Mouse (Mus musculus) lung, embryonic 14.5 days (tissue): Measurements from ENCODE around the gene Eif4g3. TPM values are rescaled to one million over a fixed set of nuclear protein-coding genes. Genes with fewer than 3 reads are reported as not detected.

Source experiments
- ATAC-seq: fragments of 200-750 bp; cut with Nextera tagmentation; 2 replicates; pipeline ENCODE4 v1.8.0; 2017; ENCODE audit warnings: mild to moderate bottlenecking, moderate TSS enrichment, moderate library complexity; ENCODE audit not compliant: insufficient read depth
- DNase-seq: peaks from one replicate; pipeline ENCODE4 v3.0.0-alpha.2; 2015
- H3K27ac ChIP-seq: fragments of 300-500 bp; sonication (generic); 2 replicates; pipeline ENCODE4 v1.5.1; 2014; ENCODE audit warnings: low read depth, mild to moderate bottlenecking, moderate library complexity
- H3K27me3 ChIP-seq: fragments of 300-500 bp; sonication (generic); 2 replicates; pipeline ENCODE4 v1.6.1; 2014; ENCODE audit warnings: low read length, control low read depth; ENCODE audit not compliant: insufficient read depth
- H3K36me3 ChIP-seq: fragments of 300-500 bp; sonication (generic); 2 replicates; pipeline ENCODE4 v1.6.1; 2014; ENCODE audit warnings: control low read depth; ENCODE audit not compliant: insufficient read depth
- H3K4me1 ChIP-seq: fragments of 300-500 bp; sonication (generic); 2 replicates; pipeline ENCODE4 v1.6.1; 2014; ENCODE audit warnings: antibody characterized with exemption, control low read depth; ENCODE audit not compliant: insufficient read depth
- H3K4me2 ChIP-seq: fragments of 300-500 bp; sonication (generic); 2 replicates; pipeline ENCODE4 v1.6.1; 2014; ENCODE audit warnings: mild to moderate bottlenecking
- H3K4me3 ChIP-seq: fragments of 300-500 bp; sonication (generic); 2 replicates; pipeline ENCODE4 v1.5.1; 2014; ENCODE audit warnings: low read depth, low read length
- H3K9ac ChIP-seq: fragments of 300-500 bp; sonication (generic); 2 replicates; pipeline ENCODE4 v1.6.1; 2014
- H3K9me3 ChIP-seq: fragments of 300-500 bp; sonication (generic); 2 replicates; pipeline ENCODE4 v1.6.1; 2016; ENCODE audit warnings: low read depth, low read length, control low read depth
- CTCF ChIP-seq: IDR thresholded peaks from 2 replicates; pipeline ENCODE4 v1.5.1; 2016; ENCODE audit warnings: antibody characterized with exemption, low read depth
- WGBS: fragments of 180-500 bp; shearing (Covaris S2); extraction: QIAGEN DNeasy Blood & Tissue Kit; methylation state at CpG from one replicate; pipeline ENCODE4 v1.1.7; 2014; 5-methylcytosine and 5-hydroxymethylcytosine counted together
- polyA plus RNA-seq: library from polyadenylated mRNA; unstranded; fragments of >200 nt; fragmentation: Nextera tagmentation; extraction: Ambion mirVana; gene quantifications from 2 replicates; pipeline ENCODE4 v1.2.1, GENCODE M21; 2014

Gene Eif4g3
- polyA plus RNA-seq, 1 experiment from 2014 or later, result 42.9 TPM

DNA sequence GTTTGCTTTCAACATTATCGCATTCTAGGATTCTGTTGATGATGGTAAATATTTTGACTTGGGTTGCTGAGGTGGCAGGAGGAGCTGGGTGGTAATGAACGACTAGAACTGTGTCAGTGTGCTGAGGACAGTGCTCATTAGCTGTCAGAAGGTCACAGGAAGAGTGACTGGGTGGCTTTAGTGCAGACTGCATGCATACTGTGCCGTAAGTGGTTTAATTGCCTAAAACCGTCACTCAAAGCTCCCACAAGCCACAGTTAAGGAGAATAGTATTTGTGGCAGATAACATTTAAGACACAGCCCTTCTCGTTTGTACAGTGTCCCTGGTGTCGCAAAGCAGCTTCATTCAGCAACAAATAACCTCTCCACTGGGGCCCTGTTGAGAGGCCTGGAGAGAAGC is 78.7 kb downstream of the Eif4g3 start:
- TF ChIP-seq CTCF, result no peak

DNA sequence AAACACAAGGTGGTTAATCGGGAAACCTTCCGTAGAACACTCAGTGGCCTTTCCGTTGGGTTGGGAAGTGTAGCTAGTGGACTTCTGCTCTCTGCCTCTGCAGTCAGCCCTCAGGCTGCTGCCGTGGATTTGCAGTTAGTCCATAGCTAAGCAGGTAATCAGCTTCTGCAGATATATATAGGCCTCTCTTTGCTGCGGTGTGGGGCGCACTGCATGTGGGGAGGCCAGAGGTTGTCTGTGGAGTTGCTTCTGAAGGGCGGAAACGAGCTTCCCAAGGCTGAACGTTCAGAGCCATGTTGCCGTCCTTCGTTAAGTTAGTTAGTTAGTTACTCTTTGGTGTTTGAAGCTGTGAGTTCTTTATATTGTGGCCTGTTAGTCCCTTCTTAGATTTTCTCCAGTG is 80.3 kb downstream of the Eif4g3 start:
- DNase-seq (no peak), ATAC-seq (no peak)
- no peak overlapping the region for H3K4me2 ChIP-seq
- H3K9me3 ChIP-seq, result no peaks in the 10 kb centered on the region
- H3K4me3 ChIP-seq, result no peak overlapping the region
- H3K9ac ChIP-seq, result no peak overlapping the region
- TF ChIP-seq CTCF, result no peak
- peaks cover 25% of the 10 kb centered on the region for H3K36me3 ChIP-seq
- WGBS, result 93% methylated on average over 11 of the region's 11 CpGs
- no peaks in the 10 kb centered on the region for H3K4me1 ChIP-seq
- no peaks in the 10 kb centered on the region for H3K27me3 ChIP-seq
- no peak overlapping the region for H3K27ac ChIP-seq

More for the DNA sequence above, 78.7 kb downstream of the Eif4g3 start:
- peaks cover 26% of the 10 kb centered on the region for H3K36me3 ChIP-seq
- no peaks in the 10 kb centered on the region for H3K27me3 ChIP-seq
- 62% methylated on average over 6 of the region's 6 CpGs for WGBS
- no peaks in the 10 kb centered on the region for H3K4me1 ChIP-seq
- ATAC-seq, result no peak
- H3K4me3 ChIP-seq, result no peak overlapping the region
- DNase-seq, result no peak
- H3K4me2 ChIP-seq, result no peak overlapping the region
- H3K9ac ChIP-seq, result no peak overlapping the region
- H3K9me3 ChIP-seq, result no peaks in the 10 kb centered on the region
- H3K27ac ChIP-seq, result no peak overlapping the region

- no peaks in the 10 kb centered on the region for H3K4me1 ChIP-seq
- no peaks in the 10 kb centered on the region for H3K9me3 ChIP-seq
- H3K27ac ChIP-seq, result no peak overlapping the region
- TF ChIP-seq CTCF, result no peak
- peaks cover 26% of the 10 kb centered on the region for H3K36me3 ChIP-seq
- 74% methylated on average over 7 of the region's 7 CpGs for WGBS
- no peak overlapping the region for H3K9ac ChIP-seq
- H3K4me3 ChIP-seq, result no peak overlapping the region
- no peak for ATAC-seq
- H3K27me3 ChIP-seq, result no peaks in the 10 kb centered on the region
- H3K4me2 ChIP-seq, result no peak overlapping the region
- DNase-seq, result no peak
These were observed 80.7 kb downstream of the Eif4g3 start for GRCm38 (mm10) chr4:138073531-138073930.

DNA sequence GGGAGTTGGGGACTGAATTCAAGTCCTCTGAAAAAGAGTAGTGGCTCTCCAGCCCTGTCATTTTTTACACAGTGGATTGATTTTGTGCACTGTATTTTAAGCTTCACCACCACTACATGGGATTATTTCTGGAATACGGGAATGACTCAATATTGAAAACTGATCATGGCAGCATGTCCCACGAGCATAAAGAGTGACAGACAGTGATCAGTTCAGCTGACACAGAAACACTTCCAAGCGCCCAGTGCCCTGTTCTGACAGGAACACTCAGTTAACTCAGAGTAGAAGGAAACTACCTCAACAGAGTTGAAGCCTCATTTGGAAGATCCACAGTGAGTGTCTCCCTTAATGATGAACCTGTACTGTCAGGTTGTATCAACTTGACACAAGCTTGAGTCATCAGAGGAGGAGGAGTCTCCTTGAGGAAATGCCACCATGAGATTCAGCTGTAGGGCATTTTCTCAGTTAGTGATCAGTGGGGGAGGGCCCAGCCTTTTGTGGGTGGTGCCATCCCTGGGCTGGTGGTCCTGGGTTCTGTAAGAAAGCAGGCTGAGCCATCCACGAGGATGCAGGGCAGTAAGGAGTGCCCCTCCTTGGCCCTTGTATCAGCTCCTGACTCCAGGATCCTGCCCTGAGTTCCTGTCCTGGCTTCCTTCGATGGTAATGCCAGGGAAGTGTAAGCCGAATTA is 82.2 kb downstream of the Eif4g3 start:
- Histone ChIP-seq H3K4me3 (no peak overlapping the region), H3K9ac (no peak overlapping the region), H3K4me2 (no peak overlapping the region), H3K27ac (no peak overlapping the region), H3K4me1 (no peaks in the 10 kb centered on the region), H3K9me3 (no peaks in the 10 kb centered on the region), H3K36me3 (peaks cover 18% of the 10 kb centered on the region), H3K27me3 (no peaks in the 10 kb centered on the region)
- ATAC-seq (no peak), DNase-seq (no peak)
- 59% methylated on average over 6 of the region's 6 CpGs for WGBS
- no peak for TF ChIP-seq CTCF

DNA sequence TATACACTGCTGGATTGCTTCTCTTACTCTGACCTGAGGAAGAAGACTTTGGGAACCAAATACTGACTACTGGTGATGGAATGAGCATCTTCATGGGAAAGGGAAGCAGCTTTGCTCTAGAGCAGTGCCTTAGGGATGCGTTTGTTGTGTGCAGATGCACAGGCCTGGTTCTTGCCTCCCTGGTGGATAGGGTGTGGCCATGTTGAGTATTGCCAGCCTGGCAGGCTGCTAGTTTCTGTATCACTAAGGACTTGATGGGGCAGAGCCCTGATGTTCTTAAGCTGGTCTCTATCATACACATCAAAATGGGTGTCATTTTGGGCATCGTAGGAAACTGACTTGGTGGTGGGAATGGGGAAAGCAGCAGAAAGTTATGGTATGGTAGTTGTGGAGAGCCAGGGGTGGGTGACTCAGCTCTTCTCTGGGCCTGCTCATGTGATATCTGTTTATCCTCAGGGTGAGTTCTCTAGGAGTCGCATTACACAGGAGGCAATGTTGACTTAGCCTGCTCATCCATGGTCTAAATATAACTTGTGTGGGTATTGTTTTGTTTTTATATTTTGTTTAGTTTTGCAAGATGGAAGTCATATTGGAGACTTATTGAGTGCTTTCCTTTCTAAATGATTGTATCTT is 85.0 kb downstream of the Eif4g3 start:
- no peak for DNase-seq
- no peak for TF ChIP-seq CTCF
- 87% methylated on average over 3 of the region's 3 CpGs for WGBS
- H3K27me3 ChIP-seq, result no peaks in the 10 kb centered on the region
- H3K4me1 ChIP-seq, result no peaks in the 10 kb centered on the region
- peaks cover 22% of the 10 kb centered on the region for H3K36me3 ChIP-seq
- no peak overlapping the region for H3K27ac ChIP-seq
- no peak overlapping the region for H3K4me2 ChIP-seq
- H3K9me3 ChIP-seq, result no peaks in the 10 kb centered on the region
- H3K9ac ChIP-seq, result no peak overlapping the region
- no peak for ATAC-seq
- no peak overlapping the region for H3K4me3 ChIP-seq

DNA sequence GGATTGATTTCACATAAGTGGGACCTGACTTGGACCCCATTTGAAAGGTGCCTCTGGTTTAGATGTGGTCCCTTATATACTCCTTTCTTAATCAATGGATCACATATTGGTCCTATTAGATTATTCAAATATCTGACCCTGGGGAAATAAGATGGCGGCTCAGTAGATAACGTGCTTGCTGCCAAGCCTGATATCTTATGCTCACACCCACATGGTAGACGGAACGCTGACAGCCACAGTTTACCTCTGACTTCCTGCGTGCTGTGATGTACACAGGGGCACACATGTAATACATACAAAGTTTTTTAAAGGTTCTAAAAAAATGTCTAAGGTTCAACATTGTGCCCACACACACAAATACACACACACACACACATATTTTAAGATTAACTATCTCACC is 86.4 kb downstream of the Eif4g3 start:
- Histone ChIP-seq H3K27me3 (no peaks in the 10 kb centered on the region), H3K9me3 (no peaks in the 10 kb centered on the region), H3K36me3 (peaks cover 35% of the 10 kb centered on the region), H3K4me3 (no peak overlapping the region), H3K9ac (no peak overlapping the region), H3K4me1 (no peaks in the 10 kb centered on the region), H3K4me2 (no peak overlapping the region), H3K27ac (no peak overlapping the region)
- no peak for TF ChIP-seq CTCF
- DNase-seq (no peak), ATAC-seq (no peak)
- whole genome bisulfite sequencing, result 91% methylated on average over 5 of the region's 5 CpGs

DNA sequence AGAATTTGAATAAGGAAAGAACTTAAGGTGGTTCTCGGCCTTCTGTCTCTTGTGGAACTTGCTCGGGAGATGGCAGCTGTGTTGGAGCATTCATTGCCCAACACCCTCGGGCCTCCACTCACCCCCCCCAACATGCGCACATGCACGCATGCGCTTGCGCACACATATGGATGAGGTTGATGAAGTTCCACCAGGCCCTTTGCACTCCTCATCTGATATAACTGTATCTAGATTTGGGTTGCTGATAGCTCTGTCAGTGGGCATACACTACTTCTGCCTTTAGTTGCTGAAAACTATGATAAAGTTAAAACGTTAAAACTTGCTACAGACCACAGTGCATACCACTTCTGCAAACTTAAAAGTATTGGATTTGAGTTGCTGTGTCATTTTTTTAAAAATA is 89.6 kb downstream of the Eif4g3 start:
- H3K9ac ChIP-seq, result no peak overlapping the region
- WGBS, result 84% methylated on average over 8 of the region's 8 CpGs
- no peak overlapping the region for H3K4me2 ChIP-seq
- no peak overlapping the region for H3K27ac ChIP-seq
- no peak overlapping the region for H3K4me3 ChIP-seq
- no peaks in the 10 kb centered on the region for H3K9me3 ChIP-seq
- H3K4me1 ChIP-seq, result no peaks in the 10 kb centered on the region
- H3K27me3 ChIP-seq, result no peaks in the 10 kb centered on the region
- H3K36me3 ChIP-seq, result peaks cover 67% of the 10 kb centered on the region
- ATAC-seq (no peak), DNase-seq (no peak)
- no peak for TF ChIP-seq CTCF
